Mouse (Mus musculus) forebrain, postnatal 0 days (tissue): Measurements from ENCODE around the gene Sh3bgr. TPM values are rescaled to one million over a fixed set of nuclear protein-coding genes. Genes with fewer than 3 reads are reported as not detected.

ENCODE experiments used
- ATAC-seq: fragments of 200-750 bp; cut with Nextera tagmentation; 2 replicates; pipeline ENCODE4 v1.8.0; 2017; ENCODE audit warnings: mild to moderate bottlenecking, moderate library complexity
- DNase-seq: peaks from one replicate; pipeline ENCODE4 v3.0.0-alpha.2; 2015
- H3K27ac ChIP-seq: fragments of 300-500 bp; sonication (generic); 2 replicates; pipeline ENCODE4 v1.5.1; 2014; ENCODE audit warnings: low read depth, mild to moderate bottlenecking, antibody characterized with exemption, low read length, moderate library complexity, mixed read lengths
- H3K27me3 ChIP-seq: fragments of 300-500 bp; sonication (generic); 2 replicates; pipeline ENCODE4 v1.6.1; 2014; ENCODE audit warnings: mild to moderate bottlenecking, low read length, mixed read lengths; ENCODE audit not compliant: insufficient read depth
- H3K36me3 ChIP-seq: fragments of 300-500 bp; sonication (generic); 2 replicates; pipeline ENCODE4 v1.6.1; 2014; ENCODE audit warnings: mild to moderate bottlenecking, moderate library complexity; ENCODE audit not compliant: insufficient read depth
- H3K4me1 ChIP-seq: fragments of 300-500 bp; sonication (generic); 2 replicates; pipeline ENCODE4 v1.6.1; 2014; ENCODE audit warnings: antibody characterized with exemption; ENCODE audit not compliant: insufficient read depth
- H3K4me2 ChIP-seq: fragments of 300-500 bp; sonication (generic); 2 replicates; pipeline ENCODE4 v1.6.1; 2014; ENCODE audit warnings: low read depth, mild to moderate bottlenecking, moderate library complexity
- H3K4me3 ChIP-seq: fragments of 300-500 bp; sonication (generic); 2 replicates; pipeline ENCODE4 v1.5.1; 2014; ENCODE audit warnings: low read depth, low read length, mixed read lengths
- H3K9ac ChIP-seq: fragments of 300-500 bp; sonication (generic); 2 replicates; pipeline ENCODE4 v1.6.1; 2014; ENCODE audit warnings: mild to moderate bottlenecking
- H3K9me3 ChIP-seq: fragments of 300-500 bp; sonication (generic); 2 replicates; pipeline ENCODE4 v1.6.1; 2016; ENCODE audit warnings: low read length
- CTCF ChIP-seq: sonication (generic); IDR thresholded peaks from 2 replicates; pipeline ENCODE4 v1.5.1; 2016; ENCODE audit warnings: antibody characterized with exemption, control low read depth, low read depth
- WGBS: fragments of 180-500 bp; shearing (Covaris S2); extraction: QIAGEN DNeasy Blood & Tissue Kit; methylation state at CpG from one replicate; pipeline ENCODE4 v1.1.7; 2014; 5-methylcytosine and 5-hydroxymethylcytosine counted together
- polyA plus RNA-seq: library from polyadenylated mRNA; unstranded; fragments of >200 nt; fragmentation: Nextera tagmentation; extraction: Ambion mirVana; gene quantifications from 2 replicates; pipeline ENCODE4 v1.2.1, GENCODE M21; 2015
- total RNA-seq: library from RNA; depleted of rRNA; stranded (reverse); fragments of >200 nt; gene quantifications from 2 replicates; pipeline ENCODE4 v1.2.3, GENCODE M21; 2014

Gene Sh3bgr
- total and polyA plus RNA-seq, 2 experiments from 2014 or later: 0.86 to 3.2 TPM

- peak; percentile 68 for TF ChIP-seq CTCF
- Histone ChIP-seq H3K4me1 (peaks cover 6% of the 10 kb centered on the region; the same call in 1 of the 2 replicates), H3K36me3 (peaks cover 17% of the 10 kb centered on the region), H3K9ac (peak overlapping the region; percentile 76), H3K27me3 (no peaks in the 10 kb centered on the region), H3K9me3 (no peaks in the 10 kb centered on the region), H3K4me3 (peak overlapping the region; percentile 50), H3K27ac (peak overlapping the region; percentile 70), H3K4me2 (peak overlapping the region; percentile 94)
- peak; percentile 71 for DNase-seq
- peak; percentile 79 for ATAC-seq
- 4% methylated on average over 66 of the region's 67 CpGs for WGBS
Measured at GRCm38 (mm10) chr16:96159091-96159731, 41.0 kb upstream of the Sh3bgr start.

GRCm38 (mm10) chr16:96159794-96160346 lies 40.4 kb upstream of the Sh3bgr start:
- TF ChIP-seq CTCF: no peak
- ATAC-seq (no peak), DNase-seq (no peak)
- H3K9ac ChIP-seq: peak overlapping the region; percentile 76
- H3K27ac ChIP-seq: peak overlapping the region; percentile 70; the same call in 1 of the 2 replicates
- H3K27me3 ChIP-seq: no peaks in the 10 kb centered on the region
- H3K36me3 ChIP-seq: peaks cover 13% of the 10 kb centered on the region
- H3K4me3 ChIP-seq: peak overlapping the region; percentile 50
- H3K4me1 ChIP-seq: peaks cover 6% of the 10 kb centered on the region; the same call in 1 of the 2 replicates
- 85% methylated on average over 20 of the region's 20 CpGs for whole genome bisulfite sequencing
- peak overlapping the region; percentile 94 for H3K4me2 ChIP-seq
- H3K9me3 ChIP-seq: no peaks in the 10 kb centered on the region

GRCm38 (mm10) chr16:96160927-96161326 lies 39.3 kb upstream of the Sh3bgr start:
- no peaks in the 10 kb centered on the region for H3K27me3 ChIP-seq
- H3K4me1 ChIP-seq: peaks cover 6% of the 10 kb centered on the region; the same call in 1 of the 2 replicates
- H3K4me3 ChIP-seq: no peak overlapping the region
- ATAC-seq (no peak), DNase-seq (no peak)
- TF ChIP-seq CTCF: no peak
- H3K9ac ChIP-seq: no peak overlapping the region
- H3K4me2 ChIP-seq: no peak overlapping the region
- 74% methylated on average over 1 of the region's 1 CpGs for WGBS
- no peak overlapping the region for H3K27ac ChIP-seq
- H3K9me3 ChIP-seq: no peaks in the 10 kb centered on the region
- H3K36me3 ChIP-seq: peaks cover 5% of the 10 kb centered on the region; the same call in 1 of the 2 replicates

- no peak overlapping the region for H3K27ac ChIP-seq
- TF ChIP-seq CTCF: no peak
- WGBS: 90% methylated on average over 4 of the region's 4 CpGs
- DNase-seq (no peak), ATAC-seq (no peak)
- no peak overlapping the region for H3K9ac ChIP-seq
- H3K4me1 ChIP-seq: peaks cover 6% of the 10 kb centered on the region; the same call in 1 of the 2 replicates
- H3K27me3 ChIP-seq: no peaks in the 10 kb centered on the region
- no peak overlapping the region for H3K4me2 ChIP-seq
- no peaks in the 10 kb centered on the region for H3K9me3 ChIP-seq
- H3K36me3 ChIP-seq: peaks cover 5% of the 10 kb centered on the region; the same call in 1 of the 2 replicates
- H3K4me3 ChIP-seq: no peak overlapping the region
Measured at GRCm38 (mm10) chr16:96161336-96161735, 38.9 kb upstream of the Sh3bgr start.

GRCm38 (mm10) chr16:96165723-96166264 lies 34.5 kb upstream of the Sh3bgr start:
- ATAC-seq: peak; percentile 78
- 47% methylated on average over 4 of the region's 4 CpGs for WGBS
- no peak overlapping the region for H3K27ac ChIP-seq
- DNase-seq: peak; percentile 73
- TF ChIP-seq CTCF: no peak
- no peak overlapping the region for H3K4me3 ChIP-seq
- H3K27me3 ChIP-seq: no peaks in the 10 kb centered on the region
- H3K9ac ChIP-seq: no peak overlapping the region
- H3K4me1 ChIP-seq: no peaks in the 10 kb centered on the region
- no peak overlapping the region for H3K4me2 ChIP-seq
- H3K36me3 ChIP-seq: no peaks in the 10 kb centered on the region
- H3K9me3 ChIP-seq: no peaks in the 10 kb centered on the region

GRCm38 (mm10) chr16:96168837-96169236 lies 31.4 kb upstream of the Sh3bgr start:
- H3K4me3 ChIP-seq: no peak overlapping the region
- no peak overlapping the region for H3K4me2 ChIP-seq
- no peak for ATAC-seq
- TF ChIP-seq CTCF: no peak
- 91% methylated on average over 4 of the region's 4 CpGs for WGBS
- H3K9ac ChIP-seq: no peak overlapping the region
- H3K27me3 ChIP-seq: no peaks in the 10 kb centered on the region
- no peak for DNase-seq
- H3K36me3 ChIP-seq: no peaks in the 10 kb centered on the region
- H3K9me3 ChIP-seq: no peaks in the 10 kb centered on the region
- H3K27ac ChIP-seq: no peak overlapping the region
- H3K4me1 ChIP-seq: no peaks in the 10 kb centered on the region

GRCm38 (mm10) chr16:96173648-96174047 lies 26.6 kb upstream of the Sh3bgr start:
- Histone ChIP-seq H3K27me3 (no peaks in the 10 kb centered on the region), H3K4me2 (no peak overlapping the region), H3K36me3 (no peaks in the 10 kb centered on the region), H3K4me1 (no peaks in the 10 kb centered on the region), H3K9ac (no peak overlapping the region), H3K9me3 (no peaks in the 10 kb centered on the region), H3K27ac (no peak overlapping the region), H3K4me3 (no peak overlapping the region)
- 71% methylated on average over 8 of the region's 8 CpGs for WGBS
- no peak for TF ChIP-seq CTCF
- ATAC-seq (no peak), DNase-seq (no peak)
